Mouse (Mus musculus) myocyte (in vitro differentiated cells): ENCODE data around the gene Dnah2.

Experiments used
- E2F4 ChIP-seq: IDR thresholded peaks from one replicate; pipeline ENCODE4 v1.6.1; 2011; ENCODE audit warnings: mild to moderate bottlenecking, control low read depth, moderate library complexity; ENCODE audit not compliant: insufficient read depth
- MAX ChIP-seq: IDR thresholded peaks from one replicate; pipeline ENCODE4 v1.6.1; 2011; ENCODE audit warnings: low read depth, mild to moderate bottlenecking, control low read depth
- POLR2A ChIP-seq: IDR thresholded peaks from one replicate; pipeline ENCODE4 v1.6.1; 2011; ENCODE audit warnings: low read depth, mild to moderate bottlenecking, control low read depth, moderate library complexity; ENCODE audit not compliant: insufficient read length
- POLR2AphosphoS2 ChIP-seq: IDR thresholded peaks from one replicate; pipeline ENCODE4 v1.6.1; 2011; ENCODE audit warnings: low read depth, control low read depth; ENCODE audit not compliant: insufficient read length
- REST ChIP-seq: IDR thresholded peaks from one replicate; pipeline ENCODE4 v1.6.1; 2011; ENCODE audit warnings: mild to moderate bottlenecking, control low read depth, moderate library complexity; ENCODE audit not compliant: insufficient read depth, insufficient read length
- SRF ChIP-seq: IDR thresholded peaks from one replicate; pipeline ENCODE4 v1.6.1; 2011; ENCODE audit warnings: low read depth; ENCODE audit not compliant: control insufficient read depth, insufficient read length
- TCF3 ChIP-seq: IDR thresholded peaks from one replicate; pipeline ENCODE4 v1.6.1; 2011; ENCODE audit warnings: low read depth, control low read depth; ENCODE audit not compliant: insufficient read length
- USF1 ChIP-seq: IDR thresholded peaks from one replicate; pipeline ENCODE4 v1.6.1; 2011; ENCODE audit warnings: low read depth, mild to moderate bottlenecking, control low read depth, moderate library complexity

DNA sequence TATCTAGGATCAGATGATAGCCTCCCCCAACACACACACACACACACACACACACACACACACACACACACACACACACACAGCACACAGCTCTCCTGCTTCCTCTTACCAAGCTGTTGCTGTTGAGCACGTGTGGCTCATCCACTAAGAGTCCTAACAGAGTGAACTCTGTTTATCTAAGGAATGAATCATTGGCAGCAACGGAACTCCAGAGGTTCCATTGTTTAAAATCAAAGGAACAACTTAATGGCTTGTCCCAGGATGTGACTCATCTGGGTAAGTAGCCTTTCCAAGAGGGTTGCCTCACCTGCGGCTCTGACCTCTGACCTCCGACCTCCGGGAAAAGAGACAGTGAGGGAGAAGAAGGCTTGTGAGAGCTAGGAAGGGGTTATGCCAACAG, 105.6 kb downstream of the Dnah2 start:
- TF ChIP-seq USF1, result peak; percentile 62
- TF ChIP-seq MAX, result peak; percentile 68
- no peak for TF ChIP-seq POLR2AphosphoS2
- no peak for TF ChIP-seq POLR2A
- no peak for TF ChIP-seq REST
- TF ChIP-seq E2F4, result no peak
- TF ChIP-seq TCF3, result no peak
- TF ChIP-seq SRF, result no peak
